Mouse (Mus musculus): ENCODE results near the gene Jade1.
A peak's percentile ranks its signal among the peaks of the same experiment; 100 is the strongest.

Gene Jade1

GRCm38 (mm10) chr3:41555491-41556381 lies at the start of gene Jade1:
Gene Jade1, plus strand, starts transcription at chr3:41555731.
- no peak for DNase-seq (ENCODE audit: extremely low spot score)

GRCm38 (mm10) chr3:41509441-41509840 lies 46.1 kb upstream of the Jade1 start:
- DNase-seq (ENCODE audit: extremely low spot score), result no peak

- DNase-seq (ENCODE audit: extremely low spot score), result no peak
These were observed 45.3 kb upstream of the Jade1 start for GRCm38 (mm10) chr3:41510191-41510590.

- DNase-seq (ENCODE audit: extremely low spot score), result no peak
These were observed 44.8 kb upstream of the Jade1 start for GRCm38 (mm10) chr3:41510750-41511149.

GRCm38 (mm10) chr3:41514003-41514402 lies 41.5 kb upstream of the Jade1 start:
- no peak for DNase-seq (ENCODE audit: extremely low spot score)

GRCm38 (mm10) chr3:41514683-41515305 lies 40.7 kb upstream of the Jade1 start:
- no peak for DNase-seq (ENCODE audit: extremely low spot score)

- DNase-seq (ENCODE audit: extremely low spot score), result no peak
These were observed 38.5 kb upstream of the Jade1 start for GRCm38 (mm10) chr3:41516961-41517518.

GRCm38 (mm10) chr3:41520925-41521324 lies 34.6 kb upstream of the Jade1 start:
- DNase-seq (ENCODE audit: extremely low spot score), result no peak

GRCm38 (mm10) chr3:41521733-41522132 lies 33.8 kb upstream of the Jade1 start:
- no peak for DNase-seq (ENCODE audit: extremely low spot score)

- peak; percentile 22 for DNase-seq (ENCODE audit: extremely low spot score)
These were observed 33.1 kb upstream of the Jade1 start for GRCm38 (mm10) chr3:41522226-41523005.

- DNase-seq (ENCODE audit: extremely low spot score), result no peak
These were observed 32.5 kb upstream of the Jade1 start for GRCm38 (mm10) chr3:41523006-41523375.

GRCm38 (mm10) chr3:41523460-41523859 lies 32.1 kb upstream of the Jade1 start:
- DNase-seq (ENCODE audit: extremely low spot score), result no peak

- DNase-seq (ENCODE audit: extremely low spot score), result no peak
These were observed 27.1 kb upstream of the Jade1 start for GRCm38 (mm10) chr3:41528291-41528969.

- DNase-seq (ENCODE audit: extremely low spot score), result no peak
These were observed 25.4 kb upstream of the Jade1 start for GRCm38 (mm10) chr3:41530156-41530555.

GRCm38 (mm10) chr3:41531541-41531940 lies 24.0 kb upstream of the Jade1 start:
- DNase-seq (ENCODE audit: extremely low spot score), result no peak

- no peak for DNase-seq (ENCODE audit: extremely low spot score)
These were observed 23.4 kb upstream of the Jade1 start for GRCm38 (mm10) chr3:41532109-41532508.

- no peak for DNase-seq (ENCODE audit: extremely low spot score)
These were observed 21.9 kb upstream of the Jade1 start for GRCm38 (mm10) chr3:41533660-41534059.

- DNase-seq (ENCODE audit: extremely low spot score), result no peak
These were observed 17.6 kb upstream of the Jade1 start for GRCm38 (mm10) chr3:41537957-41538356.

- DNase-seq (ENCODE audit: extremely low spot score), result no peak
These were observed 14.2 kb upstream of the Jade1 start for GRCm38 (mm10) chr3:41541313-41541712.

GRCm38 (mm10) chr3:41544451-41544850 lies 11.1 kb upstream of the Jade1 start:
- no peak for DNase-seq (ENCODE audit: extremely low spot score)

- no peak for DNase-seq (ENCODE audit: extremely low spot score)
These were observed 8.2 kb upstream of the Jade1 start for GRCm38 (mm10) chr3:41547289-41547688.

- no peak for DNase-seq (ENCODE audit: extremely low spot score)
These were observed 7.3 kb upstream of the Jade1 start for GRCm38 (mm10) chr3:41548238-41548637.

All from embryo, embryonic 9.5 days (tissue).